Mouse (Mus musculus): Measurements from ENCODE around the gene Mdm1. TPM values are rescaled to one million over a fixed set of nuclear protein-coding genes. Genes with fewer than 3 reads are reported as not detected.
"Not testable (repeated sequence)": the region's sequence is repeated elsewhere in the genome, so short reads cannot be mapped to it uniquely, and the experiment has no call there.

The Mdm1 gene
- polyA plus RNA-seq, 1 experiment from 2014 or later = 50.7 TPM

- H3K27ac ChIP-seq = no peak overlapping the region
- H3K9me3 ChIP-seq (replicated peaks) = no peaks in the 10 kb centered on the region
- peaks cover 8% of the 10 kb centered on the region; the same call in 1 of the 2 replicates for H3K36me3 ChIP-seq
- no peaks in the 10 kb centered on the region for H3K4me1 ChIP-seq
- H3K9ac ChIP-seq = no peak overlapping the region
- no peak for ATAC-seq (ENCODE audit: low FRiP score)
- H3K4me3 ChIP-seq = no peak overlapping the region
- no peak overlapping the region for H3K4me2 ChIP-seq (replicated peaks)
- no peaks in the 10 kb centered on the region for H3K27me3 ChIP-seq
- 76% methylated on average over 8 of the region's 8 CpGs for WGBS
These were observed 30.8 kb downstream of the Mdm1 start for GRCm38 (mm10) chr10:118172416-118172815.

GRCm38 (mm10) chr10:118172876-118173275 lies 31.3 kb downstream of the Mdm1 start:
- Histone ChIP-seq H3K9me3 (replicated peaks) (no peaks in the 10 kb centered on the region), H3K27me3 (no peaks in the 10 kb centered on the region), H3K4me2 (replicated peaks) (no peak overlapping the region), H3K4me3 (no peak overlapping the region), H3K9ac (no peak overlapping the region), H3K27ac (no peak overlapping the region), H3K4me1 (no peaks in the 10 kb centered on the region), H3K36me3 (peaks cover 8% of the 10 kb centered on the region; the same call in 1 of the 2 replicates)
- 93% methylated on average over 3 of the region's 3 CpGs for WGBS
- ATAC-seq (ENCODE audit: low FRiP score) = no peak

GRCm38 (mm10) chr10:118175542-118175941 lies 33.9 kb downstream of the Mdm1 start:
- H3K4me3 ChIP-seq; H3K9ac ChIP-seq; H3K4me1 ChIP-seq; H3K36me3 ChIP-seq; H3K27ac ChIP-seq; H3K9me3 ChIP-seq (replicated peaks); ATAC-seq (ENCODE audit: low FRiP score); H3K27me3 ChIP-seq; H3K4me2 ChIP-seq (replicated peaks): not testable (repeated sequence)
- WGBS = 90% methylated on average over 4 of the region's 4 CpGs

- ATAC-seq (ENCODE audit: low FRiP score) = no peak
- H3K4me1 ChIP-seq = no peaks in the 10 kb centered on the region
- no peak overlapping the region for H3K4me2 ChIP-seq (replicated peaks)
- no peaks in the 10 kb centered on the region for H3K9me3 ChIP-seq (replicated peaks)
- H3K27ac ChIP-seq = no peak overlapping the region
- WGBS = 87% methylated on average over 10 of the region's 10 CpGs
- no peak overlapping the region for H3K9ac ChIP-seq
- H3K4me3 ChIP-seq = no peak overlapping the region
- H3K27me3 ChIP-seq = no peaks in the 10 kb centered on the region
- no peaks in the 10 kb centered on the region for H3K36me3 ChIP-seq
These were observed 37.1 kb downstream of the Mdm1 start for GRCm38 (mm10) chr10:118178735-118179151.

GRCm38 (mm10) chr10:118179265-118179664 lies 37.7 kb downstream of the Mdm1 start:
- Histone ChIP-seq H3K4me1 (no peaks in the 10 kb centered on the region), H3K9ac (no peak overlapping the region), H3K27me3 (no peaks in the 10 kb centered on the region), H3K4me2 (replicated peaks) (no peak overlapping the region), H3K27ac (no peak overlapping the region), H3K4me3 (no peak overlapping the region), H3K9me3 (replicated peaks) (no peaks in the 10 kb centered on the region), H3K36me3 (no peaks in the 10 kb centered on the region)
- ATAC-seq (ENCODE audit: low FRiP score) = no peak
- WGBS = 85% methylated on average over 11 of the region's 11 CpGs

GRCm38 (mm10) chr10:118195150-118195549 lies 53.5 kb downstream of the Mdm1 start:
- H3K27me3 ChIP-seq; H3K4me2 ChIP-seq (replicated peaks); H3K9ac ChIP-seq; H3K4me3 ChIP-seq; H3K27ac ChIP-seq; H3K9me3 ChIP-seq (replicated peaks); H3K4me1 ChIP-seq; ATAC-seq (ENCODE audit: low FRiP score); H3K36me3 ChIP-seq: not testable (repeated sequence)
- WGBS = 31% methylated on average over 3 of the region's 3 CpGs

- Histone ChIP-seq H3K4me1 (no peaks in the 10 kb centered on the region), H3K9me3 (replicated peaks) (no peaks in the 10 kb centered on the region), H3K4me2 (replicated peaks) (no peak within 1 kb of the TSS), H3K9ac (no peak within 1 kb of the TSS), H3K27ac (no peak within 1 kb of the TSS), H3K36me3 (no peaks in the 10 kb centered on the region), H3K4me3 (no peak within 1 kb of the TSS), H3K27me3 (no peaks in the 10 kb centered on the region)
- WGBS = 93% methylated on average over 4 of the region's 4 CpGs
- no peak for ATAC-seq (ENCODE audit: low FRiP score)
These were observed 63.0 kb downstream of the Mdm1 start, which contains the start of gene Il22 for GRCm38 (mm10) chr10:118204642-118205041. Il22 (plus strand) TSS chr10:118204942.

- not testable (repeated sequence) for H3K4me2 ChIP-seq (replicated peaks); H3K36me3 ChIP-seq; H3K9ac ChIP-seq; H3K27me3 ChIP-seq; H3K4me3 ChIP-seq; H3K9me3 ChIP-seq (replicated peaks); H3K4me1 ChIP-seq; ATAC-seq (ENCODE audit: low FRiP score); H3K27ac ChIP-seq
- 83% methylated on average over 3 of the region's 4 CpGs for WGBS
These were observed 74.2 kb downstream of the Mdm1 start for GRCm38 (mm10) chr10:118215719-118216393.

Other genes with a start within 250 kb of the Mdm1 start
- gene Il22, start 63.1 kb downstream of the Mdm1 start, polyA plus RNA-seq (2016; fragmentation: Nextera tagmentation; extraction: Ambion mirVana) = not detected in 2 replicates
- 0.10 and 0.21 TPM in 2 replicates for gene Gm32717, start 99.0 kb downstream of the Mdm1 start, polyA plus RNA-seq (2016; fragmentation: Nextera tagmentation; extraction: Ambion mirVana)
- gene Gm32802, start 116.9 kb downstream of the Mdm1 start, polyA plus RNA-seq (2016; fragmentation: Nextera tagmentation; extraction: Ambion mirVana) = 0.10 and 0.21 TPM in 2 replicates
- gene Iltifb, start 153.2 kb downstream of the Mdm1 start, polyA plus RNA-seq (2016; fragmentation: Nextera tagmentation; extraction: Ambion mirVana) = not detected in 2 replicates
- not detected in 2 replicates for gene Gm9040, start 185.2 kb downstream of the Mdm1 start, polyA plus RNA-seq (2016; fragmentation: Nextera tagmentation; extraction: Ambion mirVana)
- gene Gm9044, start 190.6 kb downstream of the Mdm1 start, polyA plus RNA-seq (2016; fragmentation: Nextera tagmentation; extraction: Ambion mirVana) = not detected in 2 replicates
- 0.16 TPM in 1 of 2 replicates, not detected in the other for gene Gm9045, start 196.0 kb downstream of the Mdm1 start, polyA plus RNA-seq (2016; fragmentation: Nextera tagmentation; extraction: Ambion mirVana)
- gene Gm9046, start 201.4 kb downstream of the Mdm1 start, polyA plus RNA-seq (2016; fragmentation: Nextera tagmentation; extraction: Ambion mirVana) = not detected in 2 replicates
- not detected in 2 replicates for gene Gm9048, start 206.9 kb downstream of the Mdm1 start, polyA plus RNA-seq (2016; fragmentation: Nextera tagmentation; extraction: Ambion mirVana)
- 0.16 TPM in 1 of 2 replicates, not detected in the other for gene Gm9049, start 212.3 kb downstream of the Mdm1 start, polyA plus RNA-seq (2016; fragmentation: Nextera tagmentation; extraction: Ambion mirVana)